Mouse (Mus musculus) thymus, postnatal 14 days (tissue): Measurements from ENCODE around the gene Ttc9.

ENCODE experiments used
- DNase-seq: peaks from one replicate; pipeline ENCODE4 v3.0.0; 2021

Ttc9 gene

DNA sequence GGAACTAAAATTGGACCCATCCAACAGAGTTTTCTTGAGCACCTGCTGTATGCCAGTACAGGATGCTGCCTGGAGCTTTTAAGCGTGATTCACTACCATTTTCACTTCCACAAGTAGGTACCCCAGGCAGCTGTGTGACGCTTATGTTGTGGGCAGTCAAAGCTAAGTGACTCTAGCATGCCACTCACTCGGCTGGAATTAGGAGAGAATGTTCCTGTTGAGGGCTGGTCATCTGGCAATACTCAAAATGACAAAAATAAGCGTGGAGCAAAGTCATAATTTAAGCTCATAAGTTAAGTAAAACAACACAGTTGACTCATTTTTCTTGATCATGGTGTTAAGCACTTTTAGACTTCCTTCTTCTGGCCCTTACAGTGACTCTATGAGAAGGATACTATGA lies 31.0 kb downstream of the Ttc9 start:
- DNase-seq: no peak

DNA sequence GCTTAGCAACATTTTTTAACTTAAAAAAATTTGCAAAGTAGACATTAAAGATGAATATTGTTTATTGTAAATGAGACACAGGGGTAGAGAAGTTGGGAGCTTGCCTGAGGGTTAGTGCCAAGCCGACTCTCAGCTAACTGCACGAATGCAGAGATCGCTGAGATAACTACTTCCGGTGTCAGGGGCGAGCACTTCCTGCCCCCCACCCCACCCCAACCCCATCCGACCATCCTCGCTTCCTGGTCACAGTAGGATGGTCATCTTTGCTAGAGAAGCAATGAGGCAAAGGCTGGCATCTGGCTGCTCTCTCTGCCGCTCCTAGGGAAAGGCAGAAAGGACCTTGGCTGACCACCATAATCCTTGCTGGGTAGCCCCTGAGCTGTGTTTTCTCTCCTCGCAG lies 32.1 kb downstream of the Ttc9 start:
- DNase-seq: no peak

- no peak for DNase-seq
Observed at GRCm38 (mm10) chr12:81663906-81664305, 32.9 kb downstream of the Ttc9 start.

DNA sequence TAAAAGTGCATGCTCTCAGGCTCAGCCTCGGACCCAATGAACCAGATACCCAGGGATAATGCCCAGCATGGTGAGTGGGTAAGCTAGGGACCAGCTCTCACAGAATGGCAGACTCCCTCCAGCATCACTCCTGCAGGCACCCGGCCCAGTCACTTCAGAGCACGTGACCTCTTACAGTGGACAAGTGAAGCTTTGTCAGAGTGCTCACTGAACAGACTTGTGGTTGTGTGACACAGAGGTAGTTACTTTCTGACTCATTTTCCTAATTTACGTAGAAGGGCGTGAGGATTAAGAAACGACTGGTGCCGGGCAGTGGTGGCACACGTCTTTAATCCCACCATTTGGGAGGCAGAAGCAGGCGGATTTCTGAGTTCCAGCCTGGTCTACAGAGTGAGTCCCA lies 37.4 kb downstream of the Ttc9 start:
- DNase-seq: no peak

DNA sequence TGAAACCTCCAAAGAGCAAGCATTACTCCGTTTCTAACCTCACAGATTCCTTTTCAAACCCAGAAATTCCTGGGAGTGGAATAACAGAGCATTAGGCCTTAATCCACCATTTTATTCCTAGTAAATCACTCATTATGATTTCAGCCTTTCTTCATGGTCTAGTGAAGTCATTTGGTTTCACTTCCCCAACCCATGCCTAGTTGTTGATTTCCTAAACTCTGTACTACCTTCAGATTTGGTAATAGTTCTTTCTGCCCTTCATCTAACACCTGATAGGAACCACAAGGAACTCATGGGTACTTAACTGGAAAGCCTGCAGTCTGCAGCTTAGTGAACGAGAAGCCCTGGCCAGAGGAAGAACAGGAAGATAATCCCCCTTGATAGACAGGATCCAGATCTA lies 44.5 kb downstream of the Ttc9 start:
- no peak for DNase-seq

DNA sequence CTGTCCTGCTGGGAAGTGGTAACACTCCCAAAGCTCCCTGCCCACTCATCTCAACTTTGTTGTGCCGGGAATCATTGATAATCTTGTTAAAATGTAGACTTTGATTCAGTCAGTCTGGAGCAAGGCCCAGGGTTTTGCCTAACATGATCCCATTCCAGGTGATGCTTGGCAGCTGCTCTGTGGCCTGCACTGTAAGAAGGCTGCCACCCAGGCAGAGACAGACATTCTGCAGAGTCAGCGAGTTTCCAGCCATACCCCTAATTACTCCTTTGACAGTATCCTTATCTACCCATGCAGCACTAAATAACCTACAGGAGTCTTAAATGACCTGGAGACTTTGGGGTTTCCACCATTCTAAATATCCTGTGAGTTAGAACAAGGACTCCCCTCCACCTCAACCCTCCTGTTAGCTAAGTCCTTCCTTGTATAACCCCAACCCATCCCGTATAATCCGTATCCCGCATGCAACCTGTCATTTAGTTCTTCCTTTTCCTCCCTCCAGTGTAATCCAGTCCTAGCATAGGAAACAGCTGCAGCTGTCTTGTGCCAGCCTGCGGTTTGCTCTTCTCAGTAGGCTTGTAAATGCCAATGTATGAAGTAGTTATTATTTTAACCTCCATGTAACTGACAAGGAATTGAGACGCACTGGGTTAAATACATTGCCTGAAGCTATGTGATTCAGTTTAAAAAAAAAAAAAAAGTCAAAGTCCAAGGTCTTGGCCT lies 48.9 kb downstream of the Ttc9 start:
- DNase-seq: no peak

- DNase-seq: no peak
Observed at GRCm38 (mm10) chr12:81683395-81683794, 52.3 kb downstream of the Ttc9 start.

DNA sequence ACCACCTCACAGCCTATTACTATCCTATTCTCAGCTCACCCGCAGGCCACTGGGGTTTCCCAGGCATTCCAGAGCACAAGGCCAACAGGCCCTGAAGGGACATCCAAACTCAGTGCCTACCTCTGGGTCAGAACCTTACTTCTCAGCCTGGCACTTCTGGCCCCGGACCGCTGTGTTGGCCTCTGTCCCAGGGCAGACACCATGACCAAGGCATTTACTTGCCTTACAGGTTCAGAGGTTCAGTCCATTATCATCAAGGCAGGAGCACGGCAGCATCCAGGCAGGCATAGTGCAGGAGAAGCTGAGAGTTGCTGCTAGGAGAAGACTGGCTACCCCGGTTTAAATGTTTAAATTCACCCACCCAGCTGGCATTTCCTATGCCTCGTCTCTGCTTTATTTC lies 53.0 kb downstream of the Ttc9 start:
- no peak for DNase-seq

GRCm38 (mm10) chr12:81685981-81686380 lies 54.9 kb downstream of the Ttc9 start:
- DNase-seq: no peak

- no peak for DNase-seq
Observed at GRCm38 (mm10) chr12:81686406-81687117, 55.5 kb downstream of the Ttc9 start.

DNA sequence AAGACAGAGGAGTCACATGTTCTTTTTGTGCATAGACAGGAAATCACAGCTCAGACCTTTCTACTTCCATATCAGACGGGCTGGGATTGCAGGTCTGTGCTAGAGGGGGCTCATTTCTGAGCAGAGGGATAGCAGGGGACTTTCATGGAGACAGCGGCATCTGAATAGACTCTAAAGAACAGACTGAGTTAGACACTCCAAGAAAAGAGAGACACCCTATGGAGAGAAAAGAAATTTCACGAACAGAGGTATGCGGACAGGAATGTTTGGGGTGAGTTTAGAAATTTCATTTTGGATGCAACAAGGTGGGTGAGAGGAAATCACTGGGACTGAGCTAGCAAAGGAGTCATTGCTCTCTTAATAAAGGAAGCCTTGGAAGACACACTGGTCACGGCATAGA lies 56.8 kb downstream of the Ttc9 start:
- no peak for DNase-seq

GRCm38 (mm10) chr12:81688537-81688936 lies 57.5 kb downstream of the Ttc9 start:
- DNase-seq: no peak

- DNase-seq: no peak
Observed at GRCm38 (mm10) chr12:81689505-81690056, 58.5 kb downstream of the Ttc9 start.

GRCm38 (mm10) chr12:81690111-81690510 lies 59.1 kb downstream of the Ttc9 start:
- no peak for DNase-seq

DNA sequence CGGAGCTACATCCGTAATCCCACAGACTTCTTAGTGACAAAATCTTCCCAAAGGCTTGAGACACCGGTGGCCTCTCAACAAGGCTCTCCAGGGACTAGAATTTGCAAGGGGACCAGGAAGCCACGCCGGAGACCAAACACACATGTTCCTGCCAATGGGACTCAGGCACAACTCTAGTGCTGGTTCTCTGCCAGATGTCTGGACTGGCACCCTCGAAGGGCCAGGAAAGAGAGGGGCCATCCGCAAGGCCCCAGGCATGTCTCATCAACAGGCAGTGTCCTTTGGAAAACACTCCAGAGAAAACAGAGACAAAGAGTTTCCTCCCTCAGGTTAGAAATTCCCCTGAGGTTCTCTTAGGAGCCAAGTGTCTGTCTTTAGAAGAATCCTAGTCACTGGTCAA lies 59.7 kb downstream of the Ttc9 start:
- no peak for DNase-seq

DNA sequence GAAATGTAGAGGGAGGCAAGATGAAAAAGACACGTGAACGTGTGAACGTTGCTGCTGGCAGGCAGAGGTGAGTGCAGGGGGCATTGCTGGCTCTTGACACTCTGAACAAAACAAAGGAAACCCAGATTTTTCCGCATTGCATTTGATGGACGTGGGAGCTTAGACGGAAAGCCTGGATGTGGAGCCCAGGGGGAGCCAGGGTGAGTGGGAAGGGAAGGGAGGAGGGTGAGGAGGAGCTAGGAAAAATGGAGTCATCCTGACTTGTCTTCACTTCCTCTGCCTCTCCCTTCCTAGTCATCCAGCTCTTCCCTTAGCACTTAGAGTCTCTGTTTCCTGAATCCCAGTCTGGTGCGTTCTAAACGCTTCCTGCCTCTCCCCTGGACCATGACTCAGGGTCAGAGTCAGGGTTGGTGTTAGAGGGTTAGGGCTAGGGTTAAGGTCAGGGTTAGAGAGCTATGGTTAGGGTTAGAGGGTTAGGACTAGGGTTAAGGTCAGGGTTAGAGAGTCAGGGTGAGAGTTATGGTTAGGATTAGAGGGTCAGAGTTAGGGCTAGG lies 60.2 kb downstream of the Ttc9 start:
- no peak for DNase-seq

GRCm38 (mm10) chr12:81698011-81698410 lies 67.0 kb downstream of the Ttc9 start:
- no peak for DNase-seq

DNA sequence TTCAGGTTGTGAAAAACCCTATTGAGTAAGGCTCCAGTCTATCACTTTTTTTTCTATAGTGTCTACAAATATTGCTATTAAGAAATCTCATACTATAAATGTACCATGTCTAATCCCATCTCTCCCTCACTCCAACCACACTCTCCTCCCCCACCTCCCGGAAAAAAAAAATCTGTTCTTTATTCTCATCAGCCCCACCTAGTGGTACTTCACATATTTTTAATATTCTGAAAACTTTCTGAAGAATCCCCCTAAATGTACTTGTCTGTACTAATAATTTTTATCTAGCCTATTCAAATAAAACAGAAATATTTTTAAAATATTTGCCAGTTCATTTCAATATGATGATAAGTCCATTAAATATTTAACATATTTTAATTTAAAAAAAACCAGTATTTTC lies 71.9 kb downstream of the Ttc9 start:
- no peak for DNase-seq

DNA sequence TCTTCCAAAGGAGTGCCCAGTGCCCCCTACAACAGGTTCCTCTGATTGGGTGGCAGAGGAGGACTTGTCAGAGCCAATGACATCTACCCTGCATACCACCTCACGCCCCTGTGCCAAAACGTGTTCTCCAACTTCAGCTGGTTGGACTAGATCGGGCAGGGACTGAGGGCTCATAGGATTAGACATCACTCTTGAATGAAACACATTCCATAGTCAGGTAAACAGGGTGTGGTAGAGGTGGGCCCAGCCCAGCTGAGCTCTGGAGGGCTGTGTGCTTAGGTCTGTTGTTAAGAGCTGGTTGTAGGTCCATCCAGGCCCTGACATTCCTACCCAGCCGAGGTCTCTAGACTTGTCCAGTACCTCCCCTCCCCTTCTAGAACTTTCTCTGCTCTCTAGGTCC lies 81.6 kb downstream of the Ttc9 start:
- no peak for DNase-seq
